11 mouse cellular contexts compared by ENCODE assay signal in the genomic region with DNA sequence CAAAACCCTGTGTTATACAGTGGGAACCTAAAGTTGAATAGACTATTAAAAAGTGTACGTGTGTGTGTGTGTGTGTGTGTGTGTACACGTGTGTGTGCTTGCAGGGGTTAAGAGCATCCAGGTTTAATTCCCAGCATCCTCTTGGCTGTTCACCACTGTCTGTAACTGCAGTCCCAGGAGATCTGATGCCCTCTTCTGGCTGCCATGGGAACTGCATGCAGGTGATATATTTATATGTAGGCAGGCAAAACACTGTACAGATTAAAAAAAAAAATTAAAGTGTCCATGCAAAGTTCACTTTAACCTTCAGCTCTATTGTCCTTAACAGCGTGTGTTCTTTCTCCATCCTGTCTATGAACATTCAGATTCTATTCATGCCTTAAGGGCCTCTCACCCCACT.
DNase-seq lines count a peak whose midpoint lies in the region; ATAC-seq lines count a peak whose summit lies in the region.
"Had no signal": no experiment of that assay in that cellular context is flagged by ENCODE, and none has a peak within 500 bp of the region (broad histone marks: within the 10 kb centered on the region; RNA-seq: fewer than 3 reads in every experiment).

No protein-coding gene starts in this region.

- no peak overlapping the region for H3K9ac ChIP-seq in limb, embryonic 11.5 days (ENCODE audit: low read length)
- H3K9ac ChIP-seq: neural tube, embryonic 13.5 days had no signal

- no peak overlapping the region for H3K4me3 ChIP-seq in limb, embryonic 11.5 days (ENCODE audit: low read depth, low read length)
- H3K4me3 ChIP-seq in limb, embryonic 10.5 days = no peak overlapping the region
- H3K4me3 ChIP-seq: erythroblast, embryonic 14.5 days; heart, embryonic 10.5 days; neural tube, embryonic 13.5 days had no signal

- ATAC-seq in limb, embryonic 11.5 days (ENCODE audit: insufficient number of reproducible peaks, low FRiP score, low TSS enrichment, low read depth) = no peak

- no peak overlapping the region for H3K27ac ChIP-seq in limb, embryonic 11.5 days (replicated peaks; ENCODE audit: low read depth, low read length)
- H3K27ac ChIP-seq in limb, embryonic 10.5 days = no peak overlapping the region
- H3K27ac ChIP-seq: heart, embryonic 10.5 days; neural tube, embryonic 13.5 days had no signal

- 70% methylated on average over 3 of the region's 3 CpGs for WGBS in limb, embryonic 11.5 days
- WGBS in limb, embryonic 10.5 days = 54% methylated on average over 3 of the region's 3 CpGs

- H3K4me1 ChIP-seq in limb, embryonic 11.5 days (ENCODE audit: control insufficient read depth, insufficient read depth, low read length) = no peaks in the 10 kb centered on the region
- no peaks in the 10 kb centered on the region for H3K4me1 ChIP-seq in limb, embryonic 10.5 days
- H3K4me1 ChIP-seq: heart, embryonic 10.5 days; neural tube, embryonic 13.5 days had no signal

- no peaks in the 10 kb centered on the region for H3K36me3 ChIP-seq in limb, embryonic 11.5 days (ENCODE audit: control insufficient read depth, insufficient read depth, low read length)
- no peaks in the 10 kb centered on the region for H3K36me3 ChIP-seq in limb, embryonic 10.5 days
- H3K36me3 ChIP-seq: heart, embryonic 10.5 days; neural tube, embryonic 13.5 days had no signal

- no peaks in the 10 kb centered on the region for H3K9me3 ChIP-seq in limb, embryonic 11.5 days (ENCODE audit: control insufficient read depth, low read length)
- H3K9me3 ChIP-seq in limb, embryonic 10.5 days (replicated peaks) = no peaks in the 10 kb centered on the region
- H3K9me3 ChIP-seq: heart, embryonic 10.5 days; neural tube, embryonic 13.5 days had no signal

- DNase-seq in embryo, embryonic 9.5 days (ENCODE audit: extremely low spot score) = peak; percentile 7
- no peak for DNase-seq in embryo, embryonic 10 days (ENCODE audit: low spot score)
- DNase-seq in limb, embryonic 11.5 days (ENCODE audit: low spot score) = peak; percentile 34
- DNase-seq in limb, embryonic 10.5 days (ENCODE audit: low spot score) = no peak
- peak; percentile 63 for DNase-seq in R1 (ENCODE audit: low read depth, low spot score)
- peak; percentile 3 for DNase-seq in lung, postnatal 10 days
- no peak for DNase-seq in urinary bladder, postnatal 4 days (ENCODE audit: low spot score in 2 of 2)
- DNase-seq in spleen, postnatal 14 days (ENCODE audit: low spot score in 2 of 2) = no peak

- H3K27me3 ChIP-seq in limb, embryonic 11.5 days (ENCODE audit: control insufficient read depth, insufficient read depth, low read length) = no peaks in the 10 kb centered on the region
- no peaks in the 10 kb centered on the region for H3K27me3 ChIP-seq in limb, embryonic 10.5 days (ENCODE audit: low read depth, poor library complexity, severe bottlenecking)
- H3K27me3 ChIP-seq: neural tube, embryonic 13.5 days had no signal

- H3K4me2 ChIP-seq in limb, embryonic 11.5 days (ENCODE audit: low read depth, severe bottlenecking) = no peak overlapping the region
- H3K4me2 ChIP-seq: neural tube, embryonic 13.5 days had no signal

Comparison
In these comparisons a context has a peak if more than half of its experiments do, and no peak if none do; other contexts are left out.
1. DNase-seq: peak in embryo, embryonic 9.5 days (single experiment), limb, embryonic 11.5 days (single experiment), R1 (single experiment) and lung, postnatal 10 days (single experiment); none in embryo, embryonic 10 days (single experiment), limb, embryonic 10.5 days (single experiment), urinary bladder, postnatal 4 days (0 of 2) and spleen, postnatal 14 days (0 of 2).